Mouse (Mus musculus): ENCODE results near the gene Klk7. TPM values are rescaled to one million over a fixed set of nuclear protein-coding genes. Genes with fewer than 3 reads are reported as not detected.

Klk7 gene
- polyA plus RNA-seq, 1 experiment, result not detected

Other genes with a start within 250 kb of the Klk7 start
- 0.83 and 1.3 TPM in 2 replicates for gene Zfp658, start 249.0 kb upstream of the Klk7 start, polyA plus RNA-seq (2012; rRNA removed)
- gene Zfp719, start 231.7 kb upstream of the Klk7 start, polyA plus RNA-seq (2012; rRNA removed), result 0.98 and 1.7 TPM in 2 replicates
- 0.10 TPM in 1 of 2 replicates, not detected in the other for gene Zfp819, start 204.1 kb upstream of the Klk7 start, polyA plus RNA-seq (2012; rRNA removed)
- gene Ceacam18, start 176.6 kb upstream of the Klk7 start, polyA plus RNA-seq (2012; rRNA removed), result 19.4 and 35.3 TPM in 2 replicates
- gene Siglece, start 151.1 kb upstream of the Klk7 start, polyA plus RNA-seq (2012; rRNA removed), result 4.4 and 4.8 TPM in 2 replicates
- 8.8 and 9.2 TPM in 2 replicates for gene Ctu1, start 139.3 kb upstream of the Klk7 start, polyA plus RNA-seq (2012; rRNA removed)
- gene Klk14, start 120.9 kb upstream of the Klk7 start, polyA plus RNA-seq (2012; rRNA removed), result 0.16 TPM in 2 replicates
- gene Klk13, start 98.7 kb upstream of the Klk7 start, polyA plus RNA-seq (2012; rRNA removed), result not detected in 2 replicates
- not detected in 2 replicates for gene Klk12, start 42.4 kb upstream of the Klk7 start, polyA plus RNA-seq (2012; rRNA removed)
- not detected in 2 replicates for gene Klk11, start 36.7 kb upstream of the Klk7 start, polyA plus RNA-seq (2012; rRNA removed)
- 0.21 and 0.69 TPM in 2 replicates for gene Klk10, start 30.3 kb upstream of the Klk7 start, polyA plus RNA-seq (2012; rRNA removed)
- gene Klk9, start 19.4 kb upstream of the Klk7 start, polyA plus RNA-seq (2012; rRNA removed), result not detected in 2 replicates
- 3.1 TPM in 2 replicates for gene Klk8, start 13.7 kb upstream of the Klk7 start, polyA plus RNA-seq (2012; rRNA removed)
- not detected in 2 replicates for gene Klk6, start 13.2 kb downstream of the Klk7 start, polyA plus RNA-seq (2012; rRNA removed)
- not detected in 2 replicates for gene Klk5, start 30.7 kb downstream of the Klk7 start, polyA plus RNA-seq (2012; rRNA removed)
- not detected in 2 replicates for gene Klk4, start 69.9 kb downstream of the Klk7 start, polyA plus RNA-seq (2012; rRNA removed)
- not detected in 2 replicates for gene Klk15, start 122.4 kb downstream of the Klk7 start, polyA plus RNA-seq (2012; rRNA removed)
- gene Klk1b8, start 139.4 kb downstream of the Klk7 start, polyA plus RNA-seq (2012; rRNA removed), result not detected in 2 replicates
- not detected in 2 replicates for gene Klk1b1, start 155.5 kb downstream of the Klk7 start, polyA plus RNA-seq (2012; rRNA removed)
- gene Klk1b9, start 164.8 kb downstream of the Klk7 start, polyA plus RNA-seq (2012; rRNA removed), result not detected in 2 replicates
- gene Klk1b11, start 184.6 kb downstream of the Klk7 start, polyA plus RNA-seq (2012; rRNA removed), result not detected in 2 replicates
- gene Klk1b26, start 200.9 kb downstream of the Klk7 start, polyA plus RNA-seq (2012; rRNA removed), result not detected in 2 replicates
- gene Klk1b27, start 241.0 kb downstream of the Klk7 start, polyA plus RNA-seq (2012; rRNA removed), result 0.62 and 0.71 TPM in 2 replicates